Mouse (Mus musculus) 416B (cell line): ENCODE results near the gene Rundc3a.

Experiments
- DNase-seq: peaks from one replicate; pipeline ENCODE4 v3.0.0; 2011; ENCODE audit warnings: low read depth

The Rundc3a gene

GRCm38 (mm10) chr11:102433866-102434265 is 40.7 kb downstream of the Rundc3a start:
- DNase-seq: no peak

GRCm38 (mm10) chr11:102434406-102434805 is 41.2 kb downstream of the Rundc3a start:
- peak; percentile 90 for DNase-seq

GRCm38 (mm10) chr11:102434816-102435705 is 41.9 kb downstream of the Rundc3a start:
- DNase-seq: no peak

- no peak for DNase-seq
Measured at GRCm38 (mm10) chr11:102435754-102436470, 42.7 kb downstream of the Rundc3a start.

GRCm38 (mm10) chr11:102436471-102436790 is 43.2 kb downstream of the Rundc3a start:
- DNase-seq: no peak

GRCm38 (mm10) chr11:102437120-102438061 is 44.2 kb downstream of the Rundc3a start:
- no peak for DNase-seq

GRCm38 (mm10) chr11:102438212-102439092 is 45.2 kb downstream of the Rundc3a start:
- DNase-seq: no peak

- no peak for DNase-seq
Measured at GRCm38 (mm10) chr11:102439093-102440082, 46.2 kb downstream of the Rundc3a start.

- peak; percentile 65 for DNase-seq
Measured at GRCm38 (mm10) chr11:102440255-102440654, 47.1 kb downstream of the Rundc3a start.

GRCm38 (mm10) chr11:102441434-102441833 is 48.2 kb downstream of the Rundc3a start:
- no peak for DNase-seq

- DNase-seq: no peak
Measured at GRCm38 (mm10) chr11:102442089-102442488, 48.9 kb downstream of the Rundc3a start.

GRCm38 (mm10) chr11:102443740-102444139 is 50.5 kb downstream of the Rundc3a start:
- no peak for DNase-seq

- DNase-seq: no peak
Measured at GRCm38 (mm10) chr11:102444321-102444720, 51.1 kb downstream of the Rundc3a start.

- DNase-seq: no peak
Measured at GRCm38 (mm10) chr11:102444781-102445180, 51.6 kb downstream of the Rundc3a start.

- DNase-seq: no peak
Measured at GRCm38 (mm10) chr11:102445264-102445890, 52.2 kb downstream of the Rundc3a start.

- DNase-seq: no peak
Measured at GRCm38 (mm10) chr11:102445891-102446361, 52.7 kb downstream of the Rundc3a start.

GRCm38 (mm10) chr11:102446581-102447461 is 53.6 kb downstream of the Rundc3a start:
- DNase-seq: peak; percentile 49

GRCm38 (mm10) chr11:102447497-102447896 is 54.3 kb downstream of the Rundc3a start, which contains the start of gene Fam171a2:
Fam171a2 (minus strand) TSS chr11:102447682.
- peak; percentile 59 for DNase-seq
